Mouse (Mus musculus): Measurements from ENCODE around the gene Smox.
"Not testable (repeated sequence)": the region's sequence is repeated elsewhere in the genome, so short reads cannot be mapped to it uniquely, and the experiment has no call there.

The Smox gene

GRCm38 (mm10) chr2:131491196-131491595 lies at the start of gene Smox:
Gene Smox (plus strand): TSS chr2:131491496.
- in situ Hi-C loops (cut with MseI, MboI) = no loop called here

- in situ Hi-C loops (cut with MseI, MboI) = no loop called here
These were observed 48.0 kb upstream of the Smox start for GRCm38 (mm10) chr2:131443084-131443890.

DNA sequence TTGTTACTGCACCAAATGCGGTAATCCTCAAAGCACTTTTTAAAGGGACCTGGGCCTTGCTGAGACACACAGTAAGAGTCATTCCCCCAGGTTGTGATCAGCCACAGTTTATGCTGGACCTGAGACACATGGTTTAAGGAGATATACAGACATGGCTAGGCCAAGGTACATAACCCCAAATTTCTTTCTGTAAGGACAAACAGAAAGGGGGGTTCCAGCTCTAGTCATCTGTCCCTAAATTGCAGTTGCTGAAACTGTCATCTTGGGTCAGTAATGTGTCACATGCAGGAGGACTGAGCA lies 47.5 kb upstream of the Smox start:
- in situ Hi-C loops (cut with MseI, MboI) = no loop called here

DNA sequence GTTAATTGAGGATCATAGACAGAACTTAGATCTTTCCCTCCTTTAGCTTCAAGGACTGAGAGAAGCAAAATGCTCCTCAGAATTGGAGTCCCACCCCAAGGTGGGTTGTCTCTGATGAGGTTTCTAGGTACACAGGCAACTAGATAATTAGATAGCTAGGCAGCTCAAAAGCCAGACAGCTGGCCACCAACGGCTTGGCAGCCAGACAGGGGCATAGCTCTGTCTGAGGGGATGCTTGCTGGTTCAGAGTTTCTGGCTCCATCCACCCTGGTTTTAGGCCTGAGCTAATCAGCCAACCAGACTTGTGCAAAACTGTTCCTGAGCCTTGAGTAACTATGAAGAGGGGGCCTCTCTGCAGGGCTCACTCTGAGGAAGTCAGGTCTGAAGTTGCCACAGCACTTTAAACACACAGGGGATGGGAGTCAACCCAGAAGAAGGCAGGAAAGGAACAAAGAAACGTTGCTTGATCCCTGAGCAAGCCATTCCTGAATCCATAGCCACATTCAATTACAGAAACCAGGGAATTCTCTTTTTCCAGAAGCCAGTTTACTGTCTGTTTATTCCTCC lies 44.8 kb upstream of the Smox start:
- in situ Hi-C loops (cut with MseI, MboI) = no loop called here

DNA sequence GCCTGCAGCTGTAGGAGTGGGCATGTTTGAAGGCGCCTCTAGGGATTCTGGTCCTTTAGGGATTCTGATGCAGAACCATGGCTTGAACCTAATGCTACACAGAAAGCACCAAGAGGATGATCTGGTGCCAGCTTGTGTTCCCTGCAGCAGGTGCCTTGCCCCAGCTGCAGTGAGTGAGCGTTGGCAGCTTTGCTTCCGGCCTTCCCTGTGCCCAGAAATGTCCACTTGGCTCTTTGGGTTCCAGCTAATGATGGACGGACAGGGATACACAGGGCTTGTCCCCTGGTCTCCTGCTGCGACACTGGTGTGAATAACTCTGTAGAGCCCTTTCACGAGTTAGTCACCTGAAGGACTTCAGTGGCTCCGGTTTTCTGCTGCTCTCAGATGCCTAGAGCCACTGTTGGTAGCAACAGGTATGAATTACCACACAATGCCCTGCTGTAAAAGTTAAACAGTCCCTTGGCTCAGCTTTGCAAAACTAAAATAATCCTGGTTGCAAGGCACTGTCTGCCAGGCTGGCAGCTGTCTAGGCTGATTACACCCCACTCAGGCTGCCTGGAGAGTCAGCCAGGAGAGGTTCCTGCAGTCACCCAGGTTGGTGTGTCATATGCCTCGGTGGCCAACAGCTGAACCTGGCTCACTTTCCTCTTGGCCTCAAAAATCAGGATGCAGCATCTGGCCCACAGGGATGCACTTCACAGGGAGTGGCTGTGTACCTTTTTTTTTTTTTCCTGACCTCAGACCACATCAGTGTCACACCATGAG lies 43.5 kb upstream of the Smox start:
- in situ Hi-C loops (cut with MseI, MboI) = no loop called here

DNA sequence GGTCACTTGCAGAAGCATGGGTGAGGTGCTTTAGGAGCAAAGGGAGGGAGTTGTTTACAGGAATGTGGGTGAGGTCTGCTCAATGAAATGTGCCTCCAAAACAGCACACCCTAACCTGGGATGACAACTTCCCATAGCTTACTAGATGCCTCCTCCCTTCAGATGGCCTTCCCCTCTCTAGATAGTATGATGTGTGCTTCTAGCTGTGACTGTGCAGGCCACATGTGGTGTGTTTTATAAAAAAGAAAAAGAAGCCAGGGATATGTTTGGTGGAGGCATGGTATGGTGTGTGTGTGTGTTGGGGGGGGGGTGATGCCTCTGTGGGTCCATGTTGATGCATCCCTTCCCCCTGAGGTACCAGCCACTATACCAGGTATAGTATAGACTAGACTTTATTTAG lies 42.9 kb upstream of the Smox start:
- in situ Hi-C loops (cut with MseI, MboI) = no loop called here

GRCm38 (mm10) chr2:131449720-131450119 lies 41.6 kb upstream of the Smox start:
- in situ Hi-C loops (cut with MseI, MboI) = no loop called here

DNA sequence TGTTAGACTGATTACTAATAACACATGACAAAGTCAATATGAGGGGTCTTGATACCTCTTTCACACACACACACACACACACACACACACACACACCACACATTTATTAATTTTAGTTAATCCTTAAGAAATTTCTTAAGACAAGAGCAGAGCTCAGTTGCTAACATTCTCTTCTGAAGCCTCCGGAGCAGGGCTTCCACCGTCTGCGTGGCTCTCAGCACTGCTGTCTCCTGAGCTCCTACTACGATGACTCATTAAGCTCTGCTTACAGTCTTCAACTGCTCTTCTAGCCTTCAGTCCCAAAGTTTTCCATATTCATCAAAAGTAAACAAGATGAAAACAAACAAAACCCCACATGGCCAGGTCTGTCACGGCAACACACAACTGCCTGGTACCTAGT lies 40.8 kb upstream of the Smox start:
- in situ Hi-C loops (cut with MseI, MboI) = no loop called here

- in situ Hi-C loops (cut with MseI, MboI) = no loop called here
These were observed 33.6 kb upstream of the Smox start for GRCm38 (mm10) chr2:131457728-131458127.

- in situ Hi-C loops (cut with MseI, MboI) = no loop called here
These were observed 30.2 kb upstream of the Smox start for GRCm38 (mm10) chr2:131460946-131461682.

- in situ Hi-C loops (cut with MseI, MboI) = no loop called here
These were observed 28.3 kb upstream of the Smox start for GRCm38 (mm10) chr2:131462991-131463390.

GRCm38 (mm10) chr2:131464147-131464546 lies 27.1 kb upstream of the Smox start:
- in situ Hi-C loops (cut with MseI, MboI) = no loop called here

DNA sequence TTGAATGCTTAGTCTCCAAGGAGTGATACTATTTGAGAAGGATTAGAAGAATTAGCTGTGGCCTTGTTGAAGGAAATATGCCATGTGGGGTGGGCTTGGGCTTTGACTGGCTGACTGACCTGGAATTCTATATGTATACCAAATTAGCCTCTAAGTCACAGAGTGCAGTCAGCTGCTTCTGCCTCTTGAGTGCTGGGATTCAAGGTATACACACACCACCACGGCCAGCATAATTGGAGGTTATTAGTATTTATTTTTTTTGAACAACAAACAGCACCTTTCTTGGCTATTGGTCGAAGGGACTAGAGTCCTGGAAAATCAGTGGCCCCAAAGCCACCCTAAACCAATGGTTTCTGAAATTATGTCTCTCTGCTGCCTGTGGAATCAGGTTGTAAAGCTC lies 24.6 kb upstream of the Smox start:
- in situ Hi-C loops (cut with MseI, MboI) = no loop called here

GRCm38 (mm10) chr2:131469916-131470315 lies 21.4 kb upstream of the Smox start:
- in situ Hi-C loops (cut with MseI, MboI) = no loop called here

DNA sequence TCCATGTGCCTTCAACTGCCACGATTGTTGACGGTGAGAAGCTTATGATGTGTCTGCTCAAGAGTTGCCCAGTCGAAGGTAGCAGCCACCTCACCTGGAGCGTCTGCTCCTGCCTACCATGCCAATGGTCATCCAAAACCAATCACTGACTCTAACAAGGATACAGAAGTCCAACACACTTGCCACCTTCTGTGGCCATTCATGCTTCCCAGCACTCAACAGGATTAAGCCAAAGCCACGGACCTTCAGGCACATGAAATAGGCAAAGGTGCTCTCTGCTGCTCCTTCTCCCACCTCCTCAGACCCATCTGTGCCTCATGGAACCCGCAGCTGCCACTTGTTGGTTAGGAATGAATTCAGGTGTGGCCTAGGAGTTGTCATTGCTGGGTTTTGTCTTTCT lies 17.5 kb upstream of the Smox start:
- in situ Hi-C loops (cut with MseI, MboI) = no loop called here

- in situ Hi-C loops (cut with MseI, MboI) = not testable (repeated sequence)
These were observed 14.2 kb upstream of the Smox start for GRCm38 (mm10) chr2:131477105-131477504.

DNA sequence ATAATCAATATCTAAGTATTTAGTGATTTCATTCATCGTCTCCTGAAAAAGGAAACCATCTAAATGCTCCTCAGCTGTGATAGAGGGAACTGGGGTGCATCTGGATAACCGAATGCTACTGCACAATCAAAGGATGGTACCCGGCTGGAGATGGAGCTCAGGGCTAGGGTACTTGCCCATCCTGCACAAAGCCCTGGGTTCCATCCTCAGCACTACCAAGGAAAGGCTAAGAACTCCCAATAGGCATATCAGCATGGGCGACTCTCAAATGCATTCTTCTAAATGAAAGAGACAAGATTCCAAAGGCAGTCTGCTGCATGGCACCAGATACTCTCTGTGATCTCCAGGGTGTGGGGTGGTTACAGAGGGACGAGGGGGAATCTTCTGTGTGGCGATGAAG lies 13.4 kb upstream of the Smox start:
- in situ Hi-C loops (cut with MseI, MboI) = no loop called here

DNA sequence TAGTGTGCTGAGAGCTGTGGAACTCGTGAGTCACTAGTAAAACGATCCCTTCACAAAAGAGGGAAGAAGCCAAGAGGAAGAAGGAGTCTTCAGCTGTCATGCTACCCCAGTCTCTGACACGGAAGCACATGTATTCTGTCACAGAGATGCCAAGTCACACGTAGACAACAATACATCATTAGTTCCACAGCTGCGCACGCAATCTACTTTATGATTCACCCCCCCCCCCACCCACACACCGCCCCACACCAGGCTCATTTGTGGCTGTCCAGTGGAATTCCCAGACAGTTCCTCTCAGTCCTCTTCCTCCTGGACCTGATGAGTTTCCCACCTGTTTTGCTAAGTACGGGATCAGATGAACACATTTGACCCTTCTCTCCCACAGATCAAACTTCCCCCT lies 12.9 kb upstream of the Smox start:
- in situ Hi-C loops (cut with MseI, MboI) = no loop called here

GRCm38 (mm10) chr2:131478916-131479315 lies 12.4 kb upstream of the Smox start:
- in situ Hi-C loops (cut with MseI, MboI) = no loop called here

- in situ Hi-C loops (cut with MseI, MboI) = no loop called here
These were observed 9.6 kb upstream of the Smox start for GRCm38 (mm10) chr2:131481733-131482132.

DNA sequence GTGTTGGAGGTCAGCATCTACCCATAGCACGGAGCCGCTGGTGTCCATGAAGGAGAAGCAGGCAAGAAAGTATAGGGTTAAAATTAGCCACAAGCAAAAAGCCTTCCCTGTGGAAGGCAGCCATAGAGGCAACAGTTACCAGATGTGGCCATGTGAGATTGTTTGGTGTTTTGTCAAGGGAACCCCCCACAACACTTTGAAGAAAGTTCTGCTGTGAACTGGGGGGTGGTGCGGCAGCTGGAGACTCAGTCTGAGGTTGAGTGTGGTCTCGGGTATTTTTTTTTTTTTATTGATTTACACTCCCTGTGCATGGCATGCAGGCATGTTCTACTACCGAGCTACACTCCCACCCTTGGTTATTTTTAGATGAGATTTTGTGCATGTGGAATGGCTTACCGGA lies 8.8 kb upstream of the Smox start:
- in situ Hi-C loops (cut with MseI, MboI) = no loop called here

GRCm38 (mm10) chr2:131483562-131483961 lies 7.7 kb upstream of the Smox start:
- in situ Hi-C loops (cut with MseI, MboI) = no loop called here
